Mouse (Mus musculus): ENCODE data around the gene Fntb. TPM values are rescaled to one million over a fixed set of nuclear protein-coding genes. Genes with fewer than 3 reads are reported as not detected.

Gene Fntb
- polyA plus RNA-seq, 1 experiment from 2014 or later: 30.9 TPM

DNA sequence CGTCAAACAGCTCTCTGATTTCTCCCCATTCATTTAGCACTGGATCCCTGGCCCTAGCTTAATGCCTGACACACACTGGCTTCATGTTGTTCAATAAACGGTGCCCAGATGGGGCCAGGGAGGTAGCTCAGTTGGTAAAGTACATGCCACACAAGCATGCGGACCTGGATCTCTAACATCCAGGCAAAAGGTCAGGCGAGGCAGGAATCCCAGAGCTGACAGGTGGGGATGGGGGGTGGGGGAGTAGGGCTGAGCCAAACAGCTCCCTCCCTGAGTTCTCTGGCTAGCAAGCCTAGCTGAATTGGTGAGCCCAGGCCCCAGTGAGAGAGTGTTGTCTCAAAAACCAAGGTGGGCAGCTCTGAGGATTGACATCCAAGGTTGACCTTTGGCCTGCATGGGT is 51.8 kb downstream of the Fntb start:
- Histone ChIP-seq H3K4me1 (replicated peaks) (peaks cover 16% of the 10 kb centered on the region; the same call in 1 of the 2 replicates), H3K9me3 (replicated peaks) (no peaks in the 10 kb centered on the region), H3K27ac (ENCODE audit: poor library complexity, severe bottlenecking) (no peak overlapping the region), H3K4me3 (no peak overlapping the region), H3K9ac (no peak overlapping the region), H3K36me3 (no peaks in the 10 kb centered on the region), H3K27me3 (replicated peaks) (peaks cover 41% of the 10 kb centered on the region), H3K4me2 (no peak overlapping the region)
- WGBS: 64% methylated on average over 4 of the region's 4 CpGs
- no peak for ATAC-seq (ENCODE audit: insufficient number of reproducible peaks, low FRiP score)

DNA sequence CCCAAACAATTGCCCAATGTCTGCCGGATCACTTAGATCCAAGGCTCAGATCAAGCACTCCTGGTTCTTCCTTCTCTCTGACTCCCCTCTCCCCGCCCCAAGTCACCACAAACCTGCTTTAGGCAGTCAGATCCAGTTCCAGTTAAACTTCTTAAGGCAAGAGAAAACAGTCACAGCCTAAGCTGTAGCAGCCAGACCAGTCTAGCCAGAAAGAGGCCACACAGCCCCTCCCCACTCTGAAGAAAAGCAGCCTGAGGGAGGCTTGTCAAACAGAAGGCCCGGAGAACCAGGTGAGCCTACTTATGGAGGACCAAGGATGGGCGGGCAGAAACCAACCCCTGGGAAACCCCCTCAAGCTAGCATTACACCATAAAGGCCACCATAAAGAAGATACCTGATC is 52.7 kb downstream of the Fntb start:
- peaks cover 46% of the 10 kb centered on the region for H3K27me3 ChIP-seq (replicated peaks)

DNA sequence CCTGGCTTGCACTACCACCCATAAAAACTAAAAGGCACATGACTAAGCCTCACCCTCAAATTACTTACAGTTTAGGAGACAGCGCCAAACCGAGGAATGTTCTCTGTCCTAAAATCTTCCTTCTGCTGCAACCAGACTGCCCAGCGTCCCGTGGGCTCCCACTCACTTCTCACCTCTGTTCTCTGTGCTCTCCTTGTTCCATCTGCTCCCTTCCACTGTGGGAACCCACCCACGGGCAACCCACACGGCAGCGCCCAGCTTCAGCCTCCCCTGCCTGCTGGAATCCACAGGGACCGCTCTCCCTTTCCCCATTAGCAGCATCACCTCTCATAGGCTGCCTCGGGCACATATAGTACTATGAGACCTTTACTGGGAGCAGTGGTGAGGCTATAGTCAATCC is 53.5 kb downstream of the Fntb start:
- no peaks in the 10 kb centered on the region for H3K9me3 ChIP-seq (replicated peaks)
- no peak overlapping the region for H3K4me3 ChIP-seq
- H3K27me3 ChIP-seq (replicated peaks): peaks cover 54% of the 10 kb centered on the region
- ATAC-seq (ENCODE audit: insufficient number of reproducible peaks, low FRiP score): no peak
- H3K9ac ChIP-seq: no peak overlapping the region
- H3K4me1 ChIP-seq (replicated peaks): peaks cover 19% of the 10 kb centered on the region; the same call in 1 of the 2 replicates
- H3K4me2 ChIP-seq: no peak overlapping the region
- H3K27ac ChIP-seq (ENCODE audit: poor library complexity, severe bottlenecking): no peak overlapping the region
- no peaks in the 10 kb centered on the region for H3K36me3 ChIP-seq
- WGBS: 85% methylated on average over 9 of the region's 9 CpGs

More for the DNA sequence above, 52.7 kb downstream of the Fntb start:
- 74% methylated on average over 4 of the region's 4 CpGs for WGBS
- Histone ChIP-seq H3K4me1 (replicated peaks) (peaks cover 19% of the 10 kb centered on the region; the same call in 1 of the 2 replicates), H3K4me3 (no peak overlapping the region), H3K9ac (no peak overlapping the region), H3K4me2 (no peak overlapping the region), H3K36me3 (no peaks in the 10 kb centered on the region), H3K27ac (ENCODE audit: poor library complexity, severe bottlenecking) (no peak overlapping the region), H3K9me3 (replicated peaks) (no peaks in the 10 kb centered on the region)
- no peak for ATAC-seq (ENCODE audit: insufficient number of reproducible peaks, low FRiP score)

DNA sequence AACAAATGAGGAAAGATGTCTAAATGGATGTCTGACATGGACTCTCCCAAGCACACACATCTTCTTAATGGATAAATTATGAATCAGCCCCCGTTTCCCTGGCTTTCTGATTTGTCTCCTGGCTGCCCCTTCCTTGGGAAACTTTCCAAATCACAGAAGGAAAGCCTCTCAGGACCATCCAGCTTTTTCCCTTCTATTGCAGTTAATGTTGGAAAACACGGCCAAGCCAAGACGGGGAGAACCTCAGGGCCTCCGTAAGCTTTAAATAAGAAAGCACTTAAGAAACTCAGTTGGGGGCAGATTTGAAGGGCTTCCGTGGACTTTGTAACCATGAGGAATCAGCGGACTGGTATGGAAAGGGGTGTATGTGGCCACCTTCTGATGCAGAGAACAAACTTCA is 54.4 kb downstream of the Fntb start:
- 82% methylated on average over 6 of the region's 6 CpGs for WGBS
- no peak overlapping the region for H3K27ac ChIP-seq (ENCODE audit: poor library complexity, severe bottlenecking)
- peaks cover 23% of the 10 kb centered on the region for H3K4me1 ChIP-seq (replicated peaks)
- ATAC-seq (ENCODE audit: insufficient number of reproducible peaks, low FRiP score): no peak
- no peaks in the 10 kb centered on the region for H3K9me3 ChIP-seq (replicated peaks)
- H3K9ac ChIP-seq: no peak overlapping the region
- peaks cover 60% of the 10 kb centered on the region for H3K27me3 ChIP-seq (replicated peaks)
- no peak overlapping the region for H3K4me3 ChIP-seq
- H3K4me2 ChIP-seq: no peak overlapping the region
- no peaks in the 10 kb centered on the region for H3K36me3 ChIP-seq

DNA sequence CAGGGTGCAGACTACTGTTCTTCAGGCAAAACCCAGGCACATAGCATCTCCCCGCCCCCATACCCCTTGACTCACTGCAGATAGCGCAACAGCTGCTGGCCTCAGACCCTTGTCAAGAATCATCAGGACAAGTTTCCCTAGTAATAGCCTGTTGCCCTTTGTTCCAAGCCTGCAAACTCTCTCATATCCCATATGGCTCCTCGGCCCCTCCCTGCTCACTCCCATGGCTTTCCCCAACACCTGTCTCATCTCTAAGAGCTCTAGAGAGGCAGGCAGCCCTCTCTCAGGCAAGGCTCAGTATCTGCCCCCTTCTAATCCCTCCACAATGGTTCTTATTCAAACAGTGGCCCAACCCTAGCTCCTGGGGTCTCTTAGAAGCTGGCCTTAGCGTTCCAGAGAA is 55.2 kb downstream of the Fntb start:
- 46% methylated on average over 4 of the region's 4 CpGs for WGBS
- no peak overlapping the region for H3K4me2 ChIP-seq
- H3K36me3 ChIP-seq: no peaks in the 10 kb centered on the region
- peaks cover 23% of the 10 kb centered on the region for H3K4me1 ChIP-seq (replicated peaks)
- H3K4me3 ChIP-seq: no peak overlapping the region
- H3K9me3 ChIP-seq (replicated peaks): no peaks in the 10 kb centered on the region
- H3K27ac ChIP-seq (ENCODE audit: poor library complexity, severe bottlenecking): no peak overlapping the region
- no peak overlapping the region for H3K9ac ChIP-seq
- no peak for ATAC-seq (ENCODE audit: insufficient number of reproducible peaks, low FRiP score)
- peaks cover 68% of the 10 kb centered on the region for H3K27me3 ChIP-seq (replicated peaks)

DNA sequence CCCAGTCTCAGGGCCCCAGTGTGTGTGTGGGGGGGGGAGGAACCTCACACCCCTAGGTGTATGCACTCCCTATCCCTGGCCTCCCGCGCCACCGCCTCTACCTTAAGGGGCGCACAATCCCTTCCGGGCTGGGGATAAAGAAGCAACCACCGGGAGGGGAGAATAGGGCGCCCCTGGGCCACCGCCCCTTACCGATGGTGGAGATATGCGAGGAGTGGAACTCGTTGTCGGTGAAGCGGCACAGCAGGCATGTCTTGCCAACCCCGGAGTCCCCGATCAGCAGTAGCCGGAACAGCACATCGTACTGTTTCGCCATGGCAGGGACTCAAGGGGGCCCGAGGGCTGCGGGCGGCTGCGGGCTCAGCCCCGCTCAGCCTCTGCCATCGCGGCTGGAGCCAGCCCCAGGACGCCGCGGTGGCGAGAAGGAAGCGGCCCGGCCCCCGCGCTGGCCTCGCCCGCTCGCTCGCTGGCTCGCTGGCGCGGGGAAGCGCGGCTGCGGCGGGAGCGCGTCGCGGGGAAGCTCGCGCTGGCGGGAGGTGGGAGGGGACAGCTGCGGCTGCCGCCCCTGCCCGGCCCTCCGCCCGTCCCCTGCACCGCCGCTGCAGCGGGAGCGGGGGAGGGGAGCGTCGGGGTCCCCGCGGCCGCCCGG is 56.7 kb downstream of the Fntb start:
- peak; percentile 54 for ATAC-seq (ENCODE audit: insufficient number of reproducible peaks, low FRiP score)
- under 1% methylated on average over 45 of the region's 66 CpGs for WGBS
- Histone ChIP-seq H3K4me1 (replicated peaks) (peaks cover 22% of the 10 kb centered on the region), H3K27ac (ENCODE audit: poor library complexity, severe bottlenecking) (no peak overlapping the region), H3K36me3 (no peaks in the 10 kb centered on the region), H3K9me3 (replicated peaks) (no peaks in the 10 kb centered on the region), H3K4me3 (peak overlapping the region; percentile 71), H3K4me2 (peak overlapping the region; percentile 91), H3K9ac (peak overlapping the region; percentile 76), H3K27me3 (replicated peaks) (peaks cover 61% of the 10 kb centered on the region)

DNA sequence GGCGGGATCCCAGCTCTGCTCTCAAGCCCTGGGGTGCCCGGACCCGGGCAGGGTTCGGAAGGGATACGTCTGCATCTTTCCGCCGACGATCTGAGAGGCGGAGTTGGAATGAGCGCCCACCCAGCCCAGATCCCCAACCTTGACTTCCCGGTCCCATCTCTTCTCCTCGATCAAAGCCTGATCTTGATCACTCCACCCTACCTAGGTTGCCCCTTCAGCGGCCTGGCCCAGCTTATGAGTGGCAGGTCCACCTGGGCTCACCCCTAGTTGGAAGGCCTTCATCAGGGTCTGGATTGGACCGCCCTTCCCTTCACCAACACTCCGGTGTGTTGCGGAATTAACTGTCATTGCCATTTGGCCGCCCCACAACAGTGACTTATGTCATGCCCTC is 57.3 kb downstream of the Fntb start, which contains the start of gene Rab15:
Rab15 (minus strand) TSS at position 258 of the 391 bp plus-strand sequence.
- Histone ChIP-seq H3K4me3 (peak within 1 kb of the TSS; percentile 71), H3K4me2 (peak within 1 kb of the TSS; percentile 91), H3K9ac (peak within 1 kb of the TSS; percentile 76), H3K9me3 (replicated peaks) (no peaks in the 10 kb centered on the region), H3K27me3 (replicated peaks) (peaks cover 60% of the 10 kb centered on the region), H3K27ac (ENCODE audit: poor library complexity, severe bottlenecking) (no peak within 1 kb of the TSS), H3K36me3 (no peaks in the 10 kb centered on the region), H3K4me1 (replicated peaks) (peaks cover 18% of the 10 kb centered on the region)
- 2% methylated on average over 17 of the region's 17 CpGs for WGBS
- no peak for ATAC-seq (ENCODE audit: insufficient number of reproducible peaks, low FRiP score)

DNA sequence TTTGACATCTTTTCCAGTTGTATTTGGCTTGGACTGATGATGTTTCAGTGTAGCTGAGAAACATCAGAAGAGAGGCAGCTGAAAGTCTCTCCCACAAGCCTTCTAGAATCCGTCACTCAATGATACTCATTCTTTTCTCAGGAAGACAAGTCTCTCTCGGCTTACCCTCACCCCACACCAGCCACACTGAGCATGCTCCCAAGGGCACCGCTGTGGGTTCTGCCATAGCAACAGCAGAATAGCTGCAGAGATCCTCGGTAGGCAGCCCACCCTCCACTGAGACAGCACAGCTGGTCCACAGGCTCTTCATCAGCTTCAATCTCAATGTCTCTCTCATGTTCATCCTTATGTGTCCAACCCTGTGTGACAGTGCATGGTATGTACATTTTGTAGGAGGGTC is 59.9 kb downstream of the Fntb start:
- Histone ChIP-seq H3K36me3 (no peaks in the 10 kb centered on the region), H3K27me3 (replicated peaks) (peaks cover 49% of the 10 kb centered on the region), H3K4me2 (no peak overlapping the region), H3K9me3 (replicated peaks) (no peaks in the 10 kb centered on the region), H3K4me3 (no peak overlapping the region), H3K27ac (ENCODE audit: poor library complexity, severe bottlenecking) (no peak overlapping the region), H3K9ac (no peak overlapping the region), H3K4me1 (replicated peaks) (peaks cover 18% of the 10 kb centered on the region)
- WGBS: 63% methylated on average over 4 of the region's 4 CpGs
- ATAC-seq (ENCODE audit: insufficient number of reproducible peaks, low FRiP score): no peak

DNA sequence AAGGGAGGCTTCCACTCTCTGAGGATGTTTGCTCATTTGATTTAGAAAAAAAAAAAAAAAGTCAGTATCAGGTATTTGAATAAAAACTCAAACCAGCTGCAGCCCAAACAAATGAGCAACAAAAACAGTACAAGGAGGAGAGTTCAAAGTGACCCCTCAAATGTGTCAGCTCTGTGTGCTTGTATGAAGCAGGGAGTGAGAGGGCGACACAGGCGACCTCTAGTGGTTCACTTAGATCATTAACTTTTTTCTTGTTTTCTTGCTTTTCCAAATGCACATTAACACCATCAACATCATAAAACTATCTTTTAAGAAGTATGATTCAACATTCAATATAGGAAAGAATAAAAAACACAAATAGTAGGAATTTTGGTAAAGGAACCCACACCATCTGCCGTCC is 67.3 kb downstream of the Fntb start:
- no peak for ATAC-seq (ENCODE audit: insufficient number of reproducible peaks, low FRiP score)
- H3K9ac ChIP-seq: no peak overlapping the region
- no peaks in the 10 kb centered on the region for H3K36me3 ChIP-seq
- no peak overlapping the region for H3K4me2 ChIP-seq
- H3K9me3 ChIP-seq (replicated peaks): no peaks in the 10 kb centered on the region
- WGBS: 5% methylated on average over 3 of the region's 3 CpGs
- no peak overlapping the region for H3K4me3 ChIP-seq
- 0 out of 2 replicates have a peak, but pooled peaks cover 5% of the 10 kb centered on the region for H3K27me3 ChIP-seq (replicated peaks)
- H3K27ac ChIP-seq (ENCODE audit: poor library complexity, severe bottlenecking): no peak overlapping the region
- H3K4me1 ChIP-seq (replicated peaks): no peaks in the 10 kb centered on the region

DNA sequence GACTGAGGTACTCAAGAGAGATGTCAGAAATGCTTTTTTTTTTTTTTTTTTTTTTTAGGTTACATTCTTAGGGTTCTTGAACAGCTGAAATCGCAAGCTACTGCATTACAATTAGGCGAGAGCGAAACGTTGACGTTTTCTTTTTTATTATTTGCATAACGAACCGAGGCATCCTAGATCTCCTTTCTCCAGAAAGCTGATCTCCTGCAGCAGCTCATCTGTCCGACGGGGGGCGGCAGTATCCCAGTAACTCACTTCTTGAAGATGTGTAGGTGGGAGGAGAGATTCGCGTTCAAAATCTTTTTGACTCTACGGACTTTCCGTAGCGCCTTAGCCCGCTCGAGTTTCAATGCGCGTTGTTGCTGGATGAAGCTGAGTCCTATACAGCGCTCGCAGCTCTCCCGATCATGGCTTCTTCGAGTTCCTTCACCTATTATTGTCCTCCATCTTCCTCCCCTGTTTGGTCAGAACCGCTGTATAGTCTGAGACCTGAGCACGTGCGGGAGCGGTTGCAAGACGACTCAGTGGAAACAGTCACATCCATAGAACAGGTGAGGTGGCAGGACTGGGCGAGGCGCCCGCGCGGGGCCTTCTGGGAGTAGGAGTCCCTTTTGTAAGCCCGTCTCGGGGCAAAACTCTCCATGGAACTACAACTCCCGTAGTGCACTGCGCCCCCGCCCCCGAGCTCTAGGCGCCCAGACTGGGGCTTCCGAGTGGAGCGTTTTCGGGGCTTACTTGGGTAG is 71.9 kb downstream of the Fntb start:
- peak overlapping the region; percentile 68 for H3K9ac ChIP-seq
- no peaks in the 10 kb centered on the region for H3K36me3 ChIP-seq
- peak overlapping the region; percentile 74 for H3K27ac ChIP-seq (ENCODE audit: poor library complexity, severe bottlenecking)
- 0 out of 2 replicates have a peak, but pooled peaks cover 5% of the 10 kb centered on the region for H3K27me3 ChIP-seq (replicated peaks)
- H3K4me1 ChIP-seq (replicated peaks): peaks cover 7% of the 10 kb centered on the region
- H3K9me3 ChIP-seq (replicated peaks): no peaks in the 10 kb centered on the region
- peak overlapping the region; percentile 63 for H3K4me3 ChIP-seq
- H3K4me2 ChIP-seq: peak overlapping the region; percentile 77
- WGBS: under 1% methylated on average over 43 of the region's 43 CpGs
- peak; percentile 98 for ATAC-seq (ENCODE audit: insufficient number of reproducible peaks, low FRiP score)

DNA sequence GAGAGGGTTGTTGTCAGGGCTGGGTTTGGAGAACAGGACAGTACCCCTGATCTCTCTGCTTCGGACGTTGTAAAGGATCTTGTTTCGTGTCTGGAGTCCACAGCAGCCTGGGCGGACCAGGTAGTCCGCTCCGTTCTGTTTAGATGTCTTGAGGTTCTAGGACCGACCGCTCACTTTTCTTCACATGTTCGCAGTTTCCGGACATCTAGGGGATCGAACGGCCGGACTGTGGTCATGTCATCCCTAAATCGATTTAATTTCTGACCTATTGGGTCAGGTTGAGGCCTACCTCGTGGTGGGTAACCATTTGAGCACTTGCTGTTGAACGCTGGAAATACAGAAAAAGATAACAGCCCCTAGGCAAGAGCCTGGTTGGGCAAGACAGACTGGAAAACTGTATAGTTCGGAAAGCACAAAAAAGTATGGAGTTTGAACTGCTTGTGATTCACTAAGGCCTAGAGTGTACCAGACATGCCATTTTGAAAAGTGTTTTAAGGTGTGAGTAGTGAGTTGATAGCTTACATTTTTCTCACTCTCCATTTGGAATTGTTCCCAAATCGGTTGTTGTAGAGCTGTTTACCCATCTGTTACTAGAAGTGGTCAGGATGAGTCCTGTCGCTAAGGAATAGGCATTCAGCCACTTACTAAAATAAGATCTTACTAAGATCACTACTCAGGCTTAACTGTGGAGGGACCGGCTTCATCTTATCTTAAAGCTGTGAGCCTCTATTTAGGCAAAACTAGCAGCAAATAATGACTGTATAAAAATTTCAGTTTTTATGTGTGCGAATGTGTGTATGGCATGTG is 72.7 kb downstream of the Fntb start:
- peak; percentile 10; the same call in 1 of the 2 replicates for ATAC-seq (ENCODE audit: insufficient number of reproducible peaks, low FRiP score)
- 10% methylated on average over 21 of the region's 21 CpGs for WGBS
- H3K4me3 ChIP-seq: peak overlapping the region; percentile 63
- peak overlapping the region; percentile 68 for H3K9ac ChIP-seq
- 0 out of 2 replicates have a peak, but pooled peaks cover 5% of the 10 kb centered on the region for H3K27me3 ChIP-seq (replicated peaks)
- peaks cover 3% of the 10 kb centered on the region; the same call in 1 of the 2 replicates for H3K36me3 ChIP-seq
- H3K4me2 ChIP-seq: peak overlapping the region; percentile 77
- H3K9me3 ChIP-seq (replicated peaks): no peaks in the 10 kb centered on the region
- peaks cover 7% of the 10 kb centered on the region for H3K4me1 ChIP-seq (replicated peaks)
- H3K27ac ChIP-seq (ENCODE audit: poor library complexity, severe bottlenecking): no peak overlapping the region
